Mouse (Mus musculus) retina, embryonic 14.5 days (tissue): ENCODE measurements at regions not wholly inside any gene's neighbourhood (a gene's known extent, or its start where the extent isn't known, plus 50 kb on each side); places are given as distances from the start of the nearest gene placed in this dataset.
A peak's percentile ranks its signal among the peaks of the same experiment; 100 is the strongest.

Source experiments
- DNase-seq: peaks from one replicate; pipeline ENCODE4 v3.0.0-alpha.2; 2015; ENCODE audit warnings: low spot score

- DNase-seq, result no peak
These were observed 323.8 kb upstream of the 4930535I16Rik start for GRCm38 (mm10) chr4:124241600-124241999.

DNA sequence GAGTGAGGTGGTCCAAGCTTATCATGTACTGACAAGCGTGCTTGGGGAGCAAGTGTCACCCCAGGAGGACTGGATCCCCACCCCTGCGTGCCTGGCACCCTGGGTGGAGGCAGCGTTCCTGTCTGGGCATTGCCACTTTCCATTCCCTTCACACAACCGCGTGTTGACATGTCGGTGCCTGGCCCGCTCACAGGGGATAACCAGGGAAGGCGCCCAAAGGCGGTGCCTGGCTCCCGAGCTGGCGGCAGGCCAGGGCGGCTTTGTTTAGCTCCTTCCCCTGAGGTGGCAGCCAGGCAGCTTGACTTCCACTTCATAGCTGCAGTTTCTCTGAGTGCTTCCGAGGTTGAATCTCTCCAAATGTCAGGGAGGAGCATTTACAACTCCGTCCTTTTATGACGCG lies 318.7 kb upstream of the 4930535I16Rik start:
- no peak for DNase-seq

DNA sequence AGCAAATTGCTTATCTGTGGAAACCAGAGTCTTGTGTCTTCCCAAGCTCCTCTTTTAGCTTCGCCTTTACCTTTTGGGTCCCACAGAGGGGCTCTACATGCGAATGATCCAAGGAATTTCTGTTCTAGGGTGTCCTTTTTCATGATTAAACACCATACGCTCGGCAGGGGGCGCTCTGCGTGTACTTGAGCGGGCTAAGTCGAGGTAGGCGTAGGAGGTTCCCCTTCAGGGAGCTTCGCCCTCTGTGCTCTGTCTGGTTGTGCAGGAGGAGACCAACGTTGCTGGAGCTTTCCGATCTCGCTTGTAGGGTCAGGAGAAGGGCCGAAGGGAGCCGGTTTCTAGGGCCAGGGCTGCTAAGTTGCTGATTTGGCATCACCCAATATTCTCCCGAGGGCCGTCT lies 310.7 kb upstream of the 4930535I16Rik start:
- peak; percentile 89 for DNase-seq

- no peak for DNase-seq
These were observed 306.1 kb upstream of the 4930535I16Rik start for GRCm38 (mm10) chr4:124223646-124224500.

- no peak for DNase-seq
These were observed 303.9 kb upstream of the 4930535I16Rik start for GRCm38 (mm10) chr4:124221736-124222135.

DNA sequence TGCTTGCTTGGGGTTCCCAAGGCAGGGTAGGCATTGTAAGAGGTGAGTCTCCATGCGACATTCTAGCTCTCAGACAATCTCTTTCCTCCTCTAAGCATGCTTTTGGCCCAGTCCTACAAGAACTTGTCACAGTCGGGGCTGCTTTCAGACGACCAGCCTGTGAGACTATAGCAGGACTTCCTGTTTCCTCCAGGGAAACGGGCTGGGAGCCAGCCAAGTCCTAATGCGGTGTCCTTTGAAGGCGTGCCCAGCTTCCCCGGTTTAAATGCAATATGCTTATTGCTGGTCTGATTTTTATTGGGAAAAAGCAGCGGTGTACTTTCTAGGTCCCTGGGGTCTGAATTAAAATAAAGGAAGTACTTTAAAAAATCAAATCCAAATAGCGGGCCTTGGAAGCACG lies 299.4 kb upstream of the 4930535I16Rik start:
- DNase-seq, result no peak

GRCm38 (mm10) chr4:124216351-124216750 lies 298.5 kb upstream of the 4930535I16Rik start:
- DNase-seq, result no peak

- no peak for DNase-seq
These were observed 297.3 kb upstream of the 4930535I16Rik start for GRCm38 (mm10) chr4:124215077-124215476.

DNA sequence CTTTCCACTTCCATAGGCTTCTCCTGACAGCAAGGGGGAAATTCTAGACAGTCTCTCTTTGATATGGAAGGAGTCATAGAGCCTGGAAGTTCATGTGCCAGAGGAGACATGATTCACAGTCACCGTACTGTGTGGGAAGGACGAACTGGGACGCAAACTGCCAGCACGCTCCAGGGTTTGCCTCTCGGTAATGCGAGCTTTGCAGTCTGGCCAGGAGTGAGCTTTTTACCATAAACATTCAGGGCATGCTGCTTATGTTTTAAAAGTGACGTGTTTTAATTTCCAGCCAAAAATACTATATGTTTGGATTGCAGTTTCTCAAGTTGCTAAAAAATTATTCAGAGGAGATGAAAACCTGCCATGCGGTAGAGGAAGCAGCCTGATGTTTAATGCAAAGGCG lies 292.3 kb upstream of the 4930535I16Rik start:
- DNase-seq, result no peak

DNA sequence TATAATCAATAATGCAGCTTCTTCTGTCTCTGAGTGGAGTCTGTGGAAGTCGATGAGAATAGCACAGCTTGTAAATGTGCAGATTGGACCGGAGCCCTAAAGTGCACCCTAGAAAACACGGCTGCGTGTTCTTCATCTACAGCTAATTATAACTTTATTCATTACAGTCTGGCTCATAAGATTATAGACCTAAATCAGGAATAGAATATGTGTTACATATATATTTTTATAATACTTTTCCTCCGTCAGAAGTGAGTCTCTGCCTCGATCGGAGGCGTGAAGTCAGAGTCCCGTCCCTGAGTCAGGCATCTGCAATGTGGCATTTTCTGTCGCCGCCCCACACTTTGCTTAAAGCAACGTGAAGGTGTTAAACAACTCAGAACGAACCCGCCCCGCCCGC lies 288.7 kb upstream of the 4930535I16Rik start:
- DNase-seq, result no peak

DNA sequence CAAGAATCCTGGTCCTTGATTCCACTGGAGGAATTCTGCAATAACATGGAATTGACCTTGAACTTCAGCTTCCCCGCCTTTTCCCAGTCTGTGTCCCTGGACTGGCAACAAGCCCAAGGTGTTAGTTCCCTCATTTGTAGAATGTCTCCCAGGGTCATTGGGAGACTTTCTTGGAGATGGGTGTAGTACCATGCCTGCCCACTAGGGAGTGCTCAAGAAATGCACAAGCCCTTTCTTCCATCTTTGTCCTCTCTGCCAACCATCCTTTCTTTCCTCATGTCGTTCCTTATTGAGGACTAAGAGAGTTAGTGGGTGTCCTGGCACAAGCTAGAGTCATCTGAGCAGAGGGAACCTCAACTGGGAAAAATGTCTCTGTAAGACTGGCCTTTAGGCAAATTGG lies 285.9 kb upstream of the 4930535I16Rik start:
- DNase-seq, result peak; percentile 38

- peak; percentile 68 for DNase-seq
These were observed 282.3 kb upstream of the 4930535I16Rik start for GRCm38 (mm10) chr4:124199884-124200844.

DNA sequence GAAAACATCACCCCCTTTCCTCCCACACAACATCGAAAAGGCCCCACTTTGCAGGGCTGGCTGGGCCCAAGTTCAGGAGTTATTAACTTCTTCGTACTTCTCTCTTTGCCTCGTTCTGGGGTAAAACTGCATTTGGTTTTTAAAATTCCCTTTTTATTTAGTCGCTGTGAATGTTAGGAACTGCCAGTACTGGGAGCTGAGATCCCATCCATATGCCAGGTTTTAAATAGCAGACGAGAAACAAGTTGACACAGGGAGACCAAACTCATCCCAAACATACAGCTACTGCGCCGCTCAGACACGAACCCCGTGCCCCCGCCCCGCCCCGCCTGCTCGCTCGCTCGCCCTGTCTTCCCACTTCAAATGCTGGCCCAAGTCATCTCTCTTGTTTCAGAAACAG lies 281.0 kb upstream of the 4930535I16Rik start:
- no peak for DNase-seq

DNA sequence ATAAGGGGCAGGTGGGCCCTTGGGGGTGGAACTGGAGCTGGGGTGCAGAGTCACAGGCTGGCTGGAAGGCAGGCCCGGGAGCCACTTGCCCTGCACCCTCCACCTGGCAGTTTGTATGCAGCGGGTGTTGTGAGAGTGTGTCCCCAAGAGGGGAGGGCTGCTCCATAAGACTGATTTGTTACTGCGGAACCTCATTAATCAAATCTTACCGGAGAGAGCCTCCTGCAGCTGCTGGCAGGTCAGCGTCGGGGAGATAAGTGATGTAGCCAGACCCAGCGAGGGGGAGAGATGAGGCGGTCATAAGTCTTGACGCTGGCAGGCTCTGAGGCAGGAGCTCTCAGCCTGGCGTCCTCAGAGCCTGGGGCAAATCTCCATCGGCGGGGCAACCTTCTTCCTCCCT lies 278.9 kb upstream of the 4930535I16Rik start:
- peak; percentile 27 for DNase-seq

- no peak for DNase-seq
These were observed 275.4 kb upstream of the 4930535I16Rik start for GRCm38 (mm10) chr4:124193059-124193721.

DNA sequence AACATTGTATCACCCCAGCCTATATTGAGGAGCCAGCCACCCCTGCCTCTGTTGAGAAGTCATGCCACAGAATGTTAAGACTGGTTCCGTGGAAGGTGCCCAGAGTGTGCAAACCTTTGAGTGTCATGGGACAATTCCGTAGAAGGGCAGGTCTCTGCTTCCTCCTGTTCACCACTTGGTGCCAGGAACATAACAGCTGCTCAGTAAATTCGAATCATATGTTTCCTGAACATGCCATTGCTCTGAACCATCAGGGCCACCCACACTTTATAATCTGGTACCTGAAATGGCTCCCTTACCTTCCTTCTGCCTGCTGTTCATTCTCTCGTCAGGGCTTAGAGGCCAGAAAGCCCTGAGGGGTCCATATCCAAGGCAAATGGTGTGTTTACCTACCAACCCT lies 273.0 kb upstream of the 4930535I16Rik start:
- no peak for DNase-seq

DNA sequence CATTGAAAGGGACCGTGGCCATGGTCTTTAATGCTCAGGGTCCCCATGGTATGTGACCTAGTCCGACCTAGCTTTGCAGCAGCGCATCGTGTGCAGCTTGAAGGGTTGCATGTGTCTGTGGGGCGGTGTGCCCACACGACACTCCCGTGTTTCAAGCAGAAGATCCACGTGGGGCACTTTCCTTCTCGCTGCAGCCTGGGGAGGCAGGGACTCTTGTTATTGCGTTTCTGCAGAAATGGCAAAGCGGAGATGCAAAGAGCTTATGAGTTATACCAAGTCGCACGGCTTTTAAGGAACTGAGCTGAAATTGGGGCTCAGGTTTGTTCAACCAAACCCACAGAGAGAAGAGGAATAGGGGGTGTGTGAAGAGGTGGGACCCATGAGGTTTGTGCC lies 272.2 kb upstream of the 4930535I16Rik start:
- DNase-seq, result no peak

DNA sequence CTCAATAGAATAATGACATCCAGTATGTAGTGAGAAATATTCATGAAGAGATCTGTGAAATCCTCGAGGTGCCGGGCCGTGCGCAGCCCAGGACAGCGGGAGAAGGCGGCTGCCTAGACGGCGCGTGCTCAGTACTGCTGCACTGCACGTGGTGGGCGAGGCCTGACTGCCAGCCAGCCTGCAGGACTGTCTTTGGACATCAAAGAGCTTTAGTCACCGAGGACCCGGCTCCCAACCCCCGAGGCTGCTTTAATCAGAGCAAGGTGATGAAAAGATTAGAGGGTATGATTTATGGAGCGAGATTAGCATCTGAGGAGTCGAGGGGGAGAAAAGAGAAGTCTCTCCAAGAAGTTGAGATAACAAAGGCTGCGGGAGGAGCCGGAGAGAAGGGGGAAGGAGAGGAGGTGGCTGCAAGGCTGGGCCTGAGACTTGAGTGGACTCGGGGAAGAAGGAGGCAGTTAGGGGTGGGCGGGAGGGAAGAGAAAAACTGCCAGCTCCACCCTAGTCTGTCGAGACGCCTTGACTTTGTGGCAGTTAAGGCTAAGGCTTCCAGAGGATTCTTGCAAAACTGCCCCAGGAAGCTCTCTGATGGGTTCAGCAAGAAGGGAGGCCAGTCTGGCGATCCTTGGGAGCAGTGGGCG lies 271.6 kb upstream of the 4930535I16Rik start:
- peak; percentile 34 for DNase-seq

DNA sequence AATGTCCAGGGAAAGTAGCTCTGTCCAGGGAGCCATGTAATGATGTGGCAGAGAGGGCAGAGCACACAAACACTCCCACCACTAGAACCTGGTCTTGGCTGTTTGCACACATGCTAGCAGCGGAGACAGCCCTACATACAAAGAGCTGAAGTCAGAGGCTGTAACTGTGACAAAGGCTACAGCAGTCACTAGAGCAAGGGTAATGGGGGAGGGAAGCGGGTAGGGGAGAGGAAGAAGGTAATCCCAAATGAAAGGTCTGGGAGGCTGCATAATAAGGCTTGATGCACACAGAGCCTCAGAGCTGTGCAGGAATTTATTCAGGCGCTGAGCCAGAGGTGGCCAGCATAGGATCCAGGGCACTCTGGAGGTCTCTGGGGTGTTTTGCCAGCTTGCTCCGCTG lies 269.3 kb upstream of the 4930535I16Rik start:
- DNase-seq, result peak; percentile 25

DNA sequence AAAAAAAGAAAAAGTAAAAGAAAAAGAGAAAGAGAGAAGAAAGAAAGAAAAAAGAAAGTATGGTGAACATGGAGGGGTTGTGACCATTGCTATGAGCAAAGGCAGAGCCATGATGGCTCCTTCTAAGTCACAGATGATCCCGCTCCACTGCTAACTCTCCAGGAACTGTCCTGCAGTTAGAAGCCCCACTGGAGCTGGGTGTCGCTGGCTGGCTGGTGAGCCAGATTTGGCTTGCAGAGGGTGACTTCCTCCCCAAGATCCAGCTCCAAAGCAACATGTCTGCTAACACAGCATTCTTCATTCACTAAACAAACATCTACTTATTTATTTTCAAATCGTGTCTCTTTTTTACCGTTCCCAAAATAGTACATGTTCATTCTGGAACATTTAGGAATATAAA lies 263.5 kb upstream of the 4930535I16Rik start:
- DNase-seq, result no peak

- peak; percentile 46 for DNase-seq
These were observed 260.7 kb upstream of the 4930535I16Rik start for GRCm38 (mm10) chr4:124178401-124179018.
